Mouse (Mus musculus): ENCODE results near the gene Spef2. TPM values are rescaled to one million over a fixed set of nuclear protein-coding genes. Genes with fewer than 3 reads are reported as not detected.
"Not testable (repeated sequence)": the region's sequence is repeated elsewhere in the genome, so short reads cannot be mapped to it uniquely, and the experiment has no call there.

Gene Spef2
- 0.53 and 0.81 TPM in 2 replicates for polyA plus RNA-seq (2015; fragmentation: Nextera tagmentation; extraction: Ambion mirVana)

DNA sequence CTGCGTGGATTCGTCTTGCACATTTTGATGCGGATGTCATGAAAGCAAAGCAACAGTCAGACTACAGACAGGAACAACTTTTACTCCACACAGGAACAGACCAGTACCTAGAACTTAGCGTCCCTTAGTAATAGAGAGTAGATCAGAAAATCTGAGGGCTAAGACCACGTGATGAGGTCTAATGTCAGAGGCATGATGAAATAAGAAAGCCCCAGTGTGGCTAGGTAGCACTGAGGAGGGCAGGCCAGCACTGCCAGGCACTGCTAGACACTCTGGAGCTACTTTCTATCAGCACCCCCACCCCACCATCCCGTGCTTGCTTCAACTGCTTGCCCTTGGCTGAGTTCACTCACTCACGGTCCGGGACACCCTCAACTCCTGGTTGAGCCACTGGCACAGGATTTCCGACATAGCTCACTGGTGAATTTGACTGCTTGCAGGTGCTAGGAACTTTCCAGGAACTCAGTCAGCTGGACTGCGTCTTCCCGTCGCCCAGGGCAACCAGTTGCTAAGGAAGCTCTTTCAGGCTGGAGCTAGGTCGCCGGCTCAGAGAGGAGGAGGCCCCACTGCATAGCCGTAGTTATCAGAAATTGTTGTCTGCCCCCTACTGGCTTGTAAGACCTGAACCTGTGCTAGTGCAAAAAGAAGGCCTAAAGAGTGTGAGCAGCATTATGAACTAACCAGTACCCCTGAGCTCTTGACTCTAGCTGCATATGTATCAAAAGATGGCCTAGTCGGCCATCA, at the start of gene Spef2:
Gene Spef2 (minus strand): TSS at position 510 of the 744 bp plus-strand sequence.
- Histone ChIP-seq H3K4me3 (peak within 1 kb of the TSS; percentile 27), H3K4me2 (peak within 1 kb of the TSS; percentile 45), H3K9me3 (no peaks in the 10 kb centered on the region), H3K27ac (replicated peaks) (no peak within 1 kb of the TSS), H3K4me1 (replicated peaks) (no peaks in the 10 kb centered on the region), H3K27me3 (no peaks in the 10 kb centered on the region), H3K36me3 (no peaks in the 10 kb centered on the region), H3K9ac (no peak within 1 kb of the TSS)
- peak; percentile 95 for ATAC-seq (ENCODE audit: low read depth)
- WGBS, result 32% methylated on average over 16 of the region's 16 CpGs

DNA sequence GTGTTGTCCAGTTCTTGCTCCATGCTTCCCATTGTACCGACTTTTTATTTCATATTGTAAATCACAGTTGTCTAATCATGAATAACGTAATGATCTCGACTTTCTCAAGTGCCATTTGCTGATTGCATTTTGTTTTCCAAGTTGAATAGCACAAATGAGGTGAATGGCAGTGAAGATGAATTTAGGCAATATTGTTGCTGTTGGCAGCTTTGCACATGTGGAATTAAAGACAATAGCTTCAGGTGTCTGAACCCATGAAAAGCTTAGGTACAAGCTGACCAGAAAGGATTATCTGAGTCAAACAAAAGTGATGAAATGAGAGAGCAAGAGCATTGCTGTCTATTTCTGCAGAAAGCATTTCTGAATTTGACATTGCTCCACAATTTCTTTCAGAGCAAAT, 45.5 kb upstream of the Spef2 start:
- H3K4me3 ChIP-seq, result no peak overlapping the region
- no peak for ATAC-seq (ENCODE audit: low read depth)
- WGBS, result 84% methylated on average over 3 of the region's 3 CpGs
- no peak overlapping the region for H3K4me2 ChIP-seq
- no peaks in the 10 kb centered on the region for H3K4me1 ChIP-seq (replicated peaks)
- H3K27me3 ChIP-seq, result no peaks in the 10 kb centered on the region
- no peaks in the 10 kb centered on the region for H3K36me3 ChIP-seq
- H3K27ac ChIP-seq (replicated peaks), result no peak overlapping the region
- no peaks in the 10 kb centered on the region for H3K9me3 ChIP-seq
- no peak overlapping the region for H3K9ac ChIP-seq

DNA sequence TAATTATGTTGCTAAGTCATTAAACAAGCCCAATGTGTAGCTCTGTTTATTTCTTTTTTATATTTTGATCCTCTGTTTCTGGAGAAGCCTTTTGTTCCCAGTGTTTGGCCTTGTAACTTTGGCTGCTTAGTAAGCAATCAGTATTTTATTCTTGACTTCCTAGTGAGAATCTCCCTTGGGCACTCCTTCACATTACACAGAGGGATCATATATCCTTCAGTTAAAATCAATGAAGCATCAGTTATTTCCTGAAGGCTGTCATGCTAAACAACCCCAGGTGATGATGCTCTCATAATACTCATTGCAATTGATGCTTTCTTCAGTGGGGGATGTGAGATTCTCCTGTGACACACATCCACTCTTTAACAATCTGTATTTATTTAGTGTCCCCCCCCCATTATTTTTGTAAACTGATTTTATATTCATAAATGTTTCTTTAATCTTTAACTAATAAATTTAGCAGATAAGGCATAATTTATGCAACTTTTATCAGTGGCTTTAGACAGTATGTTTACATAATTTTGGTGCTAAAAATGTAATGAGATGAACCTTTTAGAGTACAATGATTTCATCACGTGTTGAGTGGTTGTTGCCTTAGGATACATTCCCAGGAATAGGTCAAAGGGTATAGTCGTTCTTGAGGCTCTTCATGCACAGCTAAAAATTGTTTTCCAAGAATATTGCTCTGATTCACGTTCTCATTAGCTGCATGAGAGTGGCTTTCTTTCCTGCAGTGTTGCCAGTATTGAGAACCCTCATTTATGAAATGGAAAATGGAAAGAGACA, 39.8 kb upstream of the Spef2 start:
- Histone ChIP-seq H3K9ac (no peak overlapping the region), H3K27ac (replicated peaks) (no peak overlapping the region), H3K4me3 (no peak overlapping the region), H3K4me2 (no peak overlapping the region), H3K4me1 (replicated peaks) (no peaks in the 10 kb centered on the region), H3K36me3 (no peaks in the 10 kb centered on the region), H3K27me3 (no peaks in the 10 kb centered on the region), H3K9me3 (no peaks in the 10 kb centered on the region)
- whole genome bisulfite sequencing, result 51% methylated on average over 3 of the region's 3 CpGs
- ATAC-seq (ENCODE audit: low read depth), result no peak

DNA sequence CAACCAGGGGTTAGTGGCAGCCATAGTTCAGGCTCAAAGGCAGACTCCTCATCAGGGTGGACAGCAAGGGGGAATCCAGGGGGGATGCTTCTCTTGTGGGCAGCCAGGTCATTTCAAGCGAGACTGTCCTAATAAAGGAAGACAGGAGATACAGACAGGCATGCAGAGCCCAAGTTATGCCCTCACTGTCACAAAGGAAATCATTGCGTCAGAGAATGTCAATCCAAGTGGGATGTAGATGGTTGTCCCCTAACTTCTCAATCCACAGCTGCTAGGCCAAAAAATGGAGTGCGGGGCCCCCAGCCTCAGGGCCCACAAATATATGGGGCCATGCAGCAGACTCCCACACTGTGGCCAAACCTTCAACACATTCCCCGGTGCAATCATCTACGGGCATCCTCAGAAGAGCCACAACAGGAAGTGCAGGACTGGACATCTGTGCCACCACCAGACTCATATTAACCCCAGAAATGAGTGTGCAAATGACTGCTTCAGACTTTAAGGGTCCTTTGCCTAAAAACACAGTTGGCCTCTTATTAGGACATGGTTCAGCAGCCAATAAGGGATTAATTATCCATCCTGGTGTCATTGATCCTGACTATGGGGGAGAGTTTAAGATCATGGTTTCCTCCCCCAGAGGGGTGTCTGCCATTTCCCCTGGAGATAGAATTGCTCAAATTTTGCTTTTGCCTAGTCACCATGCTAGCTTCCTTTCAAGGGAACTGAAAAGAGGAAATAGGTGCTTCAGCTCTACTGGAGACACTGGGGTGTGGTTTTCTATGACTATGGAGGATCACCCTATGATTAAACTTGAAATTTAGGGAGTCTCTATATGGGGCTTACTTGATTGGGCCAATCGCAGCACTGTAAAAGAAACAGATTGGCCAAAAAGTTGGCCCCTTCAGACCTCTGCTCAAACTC, 25.8 kb upstream of the Spef2 start:
- not testable (repeated sequence) for H3K9ac ChIP-seq; H3K4me1 ChIP-seq (replicated peaks); H3K36me3 ChIP-seq; H3K4me3 ChIP-seq; H3K9me3 ChIP-seq; H3K27ac ChIP-seq (replicated peaks); H3K4me2 ChIP-seq; H3K27me3 ChIP-seq; ATAC-seq (ENCODE audit: low read depth)
- 97% methylated on average over 6 of the region's 6 CpGs for WGBS

DNA sequence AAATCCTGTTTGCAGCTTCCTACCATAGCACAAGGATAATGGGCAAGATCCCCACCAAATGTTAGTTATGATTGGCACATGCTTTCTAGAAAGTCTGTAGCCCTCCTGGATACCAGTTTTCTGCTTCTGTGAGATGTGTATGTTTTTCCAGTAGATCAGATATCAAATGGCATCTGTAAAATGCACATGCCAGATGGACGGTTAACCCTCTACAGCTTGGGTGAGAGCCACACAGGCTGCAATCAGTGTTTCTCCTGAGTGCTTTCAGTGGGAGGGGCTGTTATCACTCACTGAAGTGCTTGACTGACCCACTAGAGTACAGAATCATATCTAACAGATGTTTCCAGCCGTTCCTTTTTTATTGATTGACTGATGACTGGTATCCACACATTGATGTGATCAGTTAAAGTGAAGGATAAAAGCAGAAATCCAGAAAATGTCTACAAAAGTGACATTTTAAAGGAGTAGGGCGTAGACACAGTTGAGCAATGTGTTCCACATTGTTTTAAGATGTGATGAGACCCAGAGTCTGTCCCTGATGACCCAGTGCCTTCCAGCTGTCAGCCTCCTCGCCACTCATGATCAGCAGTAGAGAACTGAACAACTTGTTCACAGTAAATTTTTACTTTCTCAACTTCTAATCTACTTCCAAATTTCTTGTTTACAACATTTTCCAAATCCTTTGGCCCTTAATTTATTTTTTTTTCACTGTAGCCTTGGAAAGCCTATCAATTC, 19.7 kb upstream of the Spef2 start:
- Histone ChIP-seq H3K4me2 (no peak overlapping the region), H3K27ac (replicated peaks) (no peak overlapping the region), H3K27me3 (no peaks in the 10 kb centered on the region), H3K4me1 (replicated peaks) (no peaks in the 10 kb centered on the region), H3K4me3 (no peak overlapping the region), H3K9ac (no peak overlapping the region), H3K9me3 (no peaks in the 10 kb centered on the region), H3K36me3 (no peaks in the 10 kb centered on the region)
- ATAC-seq (ENCODE audit: low read depth), result no peak
- 76% methylated on average over 4 of the region's 4 CpGs for WGBS

DNA sequence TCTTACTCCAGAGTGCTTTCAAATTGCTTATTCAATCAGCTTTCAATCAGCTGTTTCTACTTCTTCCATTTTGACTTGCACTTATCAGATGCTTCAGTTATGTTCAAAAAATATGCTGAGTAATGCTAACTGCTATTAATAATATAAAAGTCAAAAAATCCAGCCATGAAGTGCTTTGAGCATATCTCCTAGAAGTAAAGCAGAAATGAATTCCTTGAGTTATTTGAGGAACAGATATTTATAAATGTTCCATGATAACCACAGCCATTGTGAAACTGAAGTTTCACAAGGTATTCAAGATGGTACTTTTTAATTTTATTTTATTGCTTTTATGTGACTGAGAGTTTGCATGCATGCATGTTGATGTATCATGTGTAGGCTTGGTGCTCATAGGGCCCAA, 18.4 kb upstream of the Spef2 start:
- H3K4me3 ChIP-seq, result no peak overlapping the region
- H3K36me3 ChIP-seq, result no peaks in the 10 kb centered on the region
- H3K4me2 ChIP-seq, result no peak overlapping the region
- no peak overlapping the region for H3K9ac ChIP-seq
- no peak for ATAC-seq (ENCODE audit: low read depth)
- H3K4me1 ChIP-seq (replicated peaks), result no peaks in the 10 kb centered on the region
- no peak overlapping the region for H3K27ac ChIP-seq (replicated peaks)
- H3K9me3 ChIP-seq, result no peaks in the 10 kb centered on the region
- H3K27me3 ChIP-seq, result no peaks in the 10 kb centered on the region

DNA sequence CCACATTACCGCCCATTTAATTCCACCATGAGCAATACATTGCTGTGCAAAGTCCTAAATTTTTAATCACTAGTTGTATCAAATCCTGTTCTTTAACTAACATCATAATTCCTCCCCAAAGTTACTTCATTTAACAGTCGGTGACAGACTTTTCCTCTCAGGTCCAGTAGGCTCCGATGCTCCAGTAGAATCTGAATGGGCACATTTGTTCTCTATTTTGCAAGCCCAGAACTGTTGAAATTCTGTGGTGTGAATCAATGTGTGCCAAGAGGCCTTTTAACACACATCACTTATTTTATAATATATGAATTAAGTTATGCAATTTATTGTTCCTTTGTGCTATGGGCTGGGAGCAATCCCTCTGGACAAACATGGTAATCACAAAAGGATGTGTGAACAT, 2.3 kb upstream of the Spef2 start:
- Histone ChIP-seq H3K4me1 (replicated peaks) (no peaks in the 10 kb centered on the region), H3K4me2 (no peak overlapping the region), H3K9me3 (no peaks in the 10 kb centered on the region), H3K4me3 (no peak overlapping the region), H3K27ac (replicated peaks) (no peak overlapping the region), H3K36me3 (no peaks in the 10 kb centered on the region), H3K9ac (no peak overlapping the region), H3K27me3 (no peaks in the 10 kb centered on the region)
- ATAC-seq (ENCODE audit: low read depth), result no peak
- WGBS, result 89% methylated on average over 3 of the region's 3 CpGs

DNA sequence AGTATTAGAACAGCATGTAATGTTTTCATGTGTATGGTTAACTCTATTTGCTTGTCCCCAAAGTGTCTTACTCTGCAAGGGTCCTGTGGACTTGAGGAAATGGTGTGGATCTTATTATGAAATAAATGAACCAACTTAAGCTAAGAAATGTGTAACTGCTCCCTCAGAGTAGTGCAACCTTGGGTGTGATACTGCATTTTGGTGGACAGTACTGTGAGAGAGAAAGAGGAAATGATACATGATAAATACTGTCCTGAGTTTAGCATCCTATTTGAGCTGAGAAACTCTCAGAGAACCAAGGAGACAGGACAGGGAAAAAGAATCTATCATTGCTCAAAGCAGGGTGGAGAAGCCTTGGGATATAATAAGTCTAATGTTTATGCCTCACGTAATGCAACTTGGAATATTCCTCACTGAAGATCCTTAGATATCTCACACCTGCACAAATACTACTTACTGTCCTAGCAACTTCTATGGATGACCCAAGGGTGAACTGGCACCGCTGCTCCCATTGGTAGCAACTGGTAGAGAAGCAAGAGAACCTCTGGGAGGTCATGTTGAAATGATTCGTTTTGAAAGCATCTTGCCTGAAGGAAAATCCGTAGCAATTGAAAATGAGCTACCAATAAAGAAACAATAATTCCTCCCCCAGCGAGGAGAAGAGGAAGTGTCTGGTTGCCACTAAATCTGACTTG, 1.1 kb downstream of the Spef2 start:
- no peaks in the 10 kb centered on the region for H3K4me1 ChIP-seq (replicated peaks)
- no peak overlapping the region for H3K27ac ChIP-seq (replicated peaks)
- H3K9ac ChIP-seq, result no peak overlapping the region
- H3K9me3 ChIP-seq, result no peaks in the 10 kb centered on the region
- no peaks in the 10 kb centered on the region for H3K27me3 ChIP-seq
- H3K4me2 ChIP-seq, result no peak overlapping the region
- ATAC-seq (ENCODE audit: low read depth), result no peak
- no peak overlapping the region for H3K4me3 ChIP-seq
- 73% methylated on average over 5 of the region's 5 CpGs for WGBS
- H3K36me3 ChIP-seq, result no peaks in the 10 kb centered on the region

DNA sequence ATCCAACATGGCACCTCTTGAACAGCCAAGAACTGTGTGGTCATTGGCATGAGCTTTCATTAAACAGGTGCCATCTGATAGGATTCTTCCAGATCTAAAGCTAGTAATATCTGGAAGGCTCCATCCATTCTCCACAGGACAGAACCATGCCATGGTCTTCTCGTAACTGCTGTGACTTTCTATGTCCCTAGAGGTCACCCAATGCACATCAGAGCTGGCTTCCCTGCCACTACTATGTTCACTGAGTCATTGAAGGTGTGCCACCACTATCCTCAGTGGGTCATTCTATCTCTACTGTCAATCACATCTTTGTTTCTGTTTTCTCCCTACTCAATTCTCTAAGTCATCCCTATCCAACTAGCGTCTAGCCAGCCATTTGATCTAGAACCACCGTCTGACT, 6.5 kb downstream of the Spef2 start:
- Histone ChIP-seq H3K4me2 (no peak overlapping the region), H3K36me3 (no peaks in the 10 kb centered on the region), H3K27ac (replicated peaks) (no peak overlapping the region), H3K9me3 (no peaks in the 10 kb centered on the region), H3K27me3 (no peaks in the 10 kb centered on the region), H3K4me1 (replicated peaks) (no peaks in the 10 kb centered on the region), H3K9ac (no peak overlapping the region), H3K4me3 (no peak overlapping the region)
- no peak for ATAC-seq (ENCODE audit: low read depth)
- 91% methylated on average over 3 of the region's 3 CpGs for WGBS

DNA sequence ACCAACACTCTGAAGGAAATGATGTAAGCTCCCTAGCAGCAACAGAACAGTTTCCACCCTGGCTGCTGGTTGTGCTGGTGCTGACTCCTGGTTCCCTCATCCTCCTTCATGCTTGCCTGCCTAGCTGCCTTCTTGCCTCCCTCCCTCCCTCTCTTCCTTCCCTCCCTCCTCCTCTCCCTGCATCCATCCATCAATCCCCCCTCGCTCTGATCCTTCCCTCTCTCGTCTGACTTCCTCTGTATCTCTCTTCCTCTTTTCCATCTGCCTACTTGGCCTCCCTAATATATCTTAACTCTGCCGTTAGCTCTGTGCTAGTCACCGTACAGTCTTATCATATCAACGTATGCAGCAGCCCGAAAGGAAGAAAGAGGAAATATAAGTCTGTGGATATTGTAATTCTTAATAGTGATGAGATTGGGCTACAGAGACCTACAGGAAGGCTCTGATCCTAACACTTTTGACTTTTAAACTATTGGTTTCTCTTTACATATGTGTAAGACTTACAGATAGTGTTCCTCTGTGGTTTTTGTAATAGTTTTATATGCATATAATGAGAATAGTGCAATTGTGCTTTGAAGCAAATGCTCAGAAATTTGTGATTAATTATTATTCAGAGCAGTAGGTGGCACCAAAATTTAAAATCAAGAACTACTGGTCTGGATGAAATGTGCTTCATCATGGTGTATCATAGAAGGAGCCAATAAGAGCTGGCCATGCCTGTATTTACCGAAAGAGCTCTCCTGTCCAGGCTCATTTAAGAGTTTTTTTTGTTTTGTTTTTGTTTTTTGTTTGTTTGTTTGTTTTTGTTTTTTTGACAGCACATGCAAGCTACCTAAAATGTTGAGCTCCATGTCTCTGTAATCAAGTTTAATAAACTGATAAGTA, 33.9 kb downstream of the Spef2 start:
- WGBS, result 90% methylated on average over 7 of the region's 7 CpGs
- Histone ChIP-seq H3K27me3 (no peaks in the 10 kb centered on the region), H3K27ac (replicated peaks) (no peak overlapping the region), H3K4me1 (replicated peaks) (no peaks in the 10 kb centered on the region), H3K9ac (no peak overlapping the region), H3K4me3 (no peak overlapping the region), H3K4me2 (no peak overlapping the region), H3K36me3 (no peaks in the 10 kb centered on the region), H3K9me3 (no peaks in the 10 kb centered on the region)
- ATAC-seq (ENCODE audit: low read depth), result no peak
